Mouse (Mus musculus) liver, adult 2 months (tissue): Measurements from ENCODE around the gene Pcdh15.

Experiments
- CTCF ChIP-seq: fragments of 200-500 bp; IDR thresholded peaks from 2 replicates; pipeline ENCODE4 v1.5.1; 2011; ENCODE audit warnings: low read depth, low read length, control low read depth
- POLR2A ChIP-seq: fragments of 200-500 bp; IDR thresholded peaks from 2 replicates; pipeline ENCODE4 v1.6.1; 2011; ENCODE audit warnings: low read length, control low read depth; ENCODE audit not compliant: insufficient read depth; ENCODE audit errors: extremely low read depth

GRCm38 (mm10) chr10:74415359-74415758 lies 1316.2 kb downstream of the Pcdh15 start:
- no peak for TF ChIP-seq CTCF
- no peak for TF ChIP-seq POLR2A
